Mouse (Mus musculus) embryonic stem cell, embryonic (primary cell): Measurements from ENCODE around the gene Rgsl1.
"Not testable (repeated sequence)": the region's sequence is repeated elsewhere in the genome, so short reads cannot be mapped to it uniquely, and the experiment has no call there.

Experiments used
- CTCF ChIA-PET, 4 experiments: fragments of 300-600 bp in 2 of 4; fragments of 350-600 bp in 2 of 4; sonication (Branson Sonifier 250); formaldehyde crosslinking; loops; one replicate each; lab custom pipeline; 2022; ENCODE audit warnings: inconsistent platforms in 2 of 4; lab: Charles Lee
- POLR2A ChIA-PET, 4 experiments: fragments of 300-600 bp in 2 of 4; fragments of 350-600 bp in 2 of 4; sonication (Branson Sonifier 250); formaldehyde crosslinking; loops; one replicate each; lab custom pipeline; 2022; ENCODE audit warnings: antibody characterized with exemption in 4 of 4, inconsistent platforms in 1 of 4; lab: Charles Lee

Gene Rgsl1

DNA sequence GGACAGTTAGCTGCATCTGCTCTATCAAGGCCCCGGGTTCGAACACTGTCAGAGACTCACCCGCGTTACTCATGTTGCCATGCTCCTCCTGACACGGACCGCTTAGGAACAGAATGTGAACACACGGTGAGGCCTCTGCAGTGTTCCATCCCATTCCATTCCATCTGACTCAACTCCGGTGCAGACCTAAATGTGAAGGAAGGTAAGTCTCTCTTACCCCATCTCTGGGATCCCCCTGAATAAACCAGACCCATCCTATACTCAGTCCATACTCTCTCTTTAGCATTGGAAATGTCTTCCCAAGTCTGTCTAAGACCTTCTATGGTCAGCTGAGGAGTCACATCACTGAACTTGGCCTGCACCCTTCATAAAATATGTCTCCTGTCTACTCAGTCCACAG, at the start of gene Rgsl1:
Gene Rgsl1, minus strand, starts transcription at position 101 of the 400 bp plus-strand sequence.
- ChIA-PET CTCF (no interaction called here), POLR2A (no interaction called here)

DNA sequence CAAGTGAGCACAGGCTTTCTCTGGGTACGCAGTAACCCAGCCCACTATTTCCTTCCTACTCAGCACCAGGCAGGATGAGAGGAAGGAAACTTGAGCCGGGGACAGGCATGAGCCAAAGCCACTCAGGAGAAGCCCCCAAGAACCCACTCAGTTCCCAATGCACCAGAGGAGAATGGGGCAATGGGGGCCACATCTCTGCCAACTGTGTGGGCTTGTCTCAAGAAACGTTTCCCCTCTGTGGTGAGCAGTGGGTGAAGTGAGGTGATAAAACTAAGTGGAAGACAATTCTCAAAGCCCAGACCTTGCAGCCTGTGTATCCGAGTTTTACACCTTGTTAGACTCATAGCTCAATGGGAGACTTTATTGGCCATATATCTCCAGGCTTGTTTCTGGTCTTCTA, 47.5 kb upstream of the Rgsl1 start, which contains the start of gene Teddm1a:
Gene Teddm1a, plus strand, starts transcription at position 301 of the 400 bp plus-strand sequence.
- ChIA-PET CTCF (interaction anchor here in 1 of 4 experiments (0.5 kb wide), 1 partner anchor 273 kb away, joined by 3 read pairs; no protein-coding TSS in a partner anchor), POLR2A (interaction anchor here in 1 of 4 experiments (0.9 kb wide), 1 partner anchor 10 kb away, joined by 3 read pairs; no protein-coding TSS in a partner anchor)

DNA sequence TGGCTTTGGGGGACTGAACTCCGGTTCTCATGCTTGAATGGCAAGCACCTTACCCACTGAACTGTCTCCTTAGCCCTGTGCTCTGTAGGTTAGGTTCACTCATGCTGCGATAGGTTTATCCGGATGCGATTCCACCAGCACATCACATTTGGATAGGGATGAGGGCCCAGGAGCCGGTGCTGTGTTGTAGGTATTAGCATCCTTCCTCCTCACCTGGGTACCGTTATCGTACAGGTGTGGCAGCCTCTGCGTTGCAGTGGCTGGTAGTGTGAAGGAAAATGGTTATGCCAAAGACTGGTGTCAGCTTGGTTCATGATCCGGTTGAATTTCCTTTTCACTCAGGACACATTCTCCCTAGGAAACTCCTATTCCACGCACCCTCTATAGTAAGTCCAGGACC, 46.2 kb upstream of the Rgsl1 start:
- CTCF ChIA-PET: no interaction called here

DNA sequence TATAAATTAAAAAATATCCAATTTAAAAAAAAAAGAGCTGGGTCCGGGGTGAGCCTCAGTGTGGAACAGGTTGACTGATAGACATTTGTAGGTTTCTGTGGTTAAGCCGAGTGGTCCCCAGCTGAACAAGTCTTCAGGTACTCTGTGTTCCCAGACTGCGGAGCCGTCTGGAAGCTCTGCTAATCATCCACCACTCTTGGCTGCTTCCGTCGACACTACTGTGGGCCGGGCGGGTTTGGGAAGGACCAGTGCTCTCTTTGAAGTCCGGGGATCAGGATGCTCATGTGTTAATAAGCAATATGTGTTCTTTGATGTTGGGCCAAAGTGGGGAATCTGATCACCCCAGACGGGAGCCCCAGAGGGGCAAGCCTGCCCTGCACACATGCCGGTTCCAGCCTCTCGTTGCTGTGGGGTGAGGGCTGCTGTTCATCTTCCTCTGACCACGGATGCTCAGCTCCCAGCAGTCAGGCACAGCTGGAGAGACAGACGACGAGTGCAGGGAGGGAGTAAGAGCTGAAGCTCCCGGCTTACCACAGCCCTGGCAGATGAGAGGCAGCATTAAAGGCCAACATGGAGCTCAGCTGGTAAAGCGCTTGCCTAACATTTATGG, 42.2 kb upstream of the Rgsl1 start:
- ChIA-PET POLR2A (interaction anchor here (0.6 to 5.5 kb wide), 6 partner anchors 10 to 191 kb away, joined by 3 to 22 read pairs (median 6); partner anchors contain the start of genes Glul (in 3 of the 4) and Teddm2 (in 3 of the 4)), CTCF (interaction anchor here in 2 of 4 experiments (0.9 to 1.4 kb wide), 2 partner anchors 137 to 233 kb away, joined by 3 read pairs; partner anchors contain the start of gene Rnasel (in 1 of the 2))

More for the DNA sequence above, 46.2 kb upstream of the Rgsl1 start:
- POLR2A ChIA-PET: no interaction called here

DNA sequence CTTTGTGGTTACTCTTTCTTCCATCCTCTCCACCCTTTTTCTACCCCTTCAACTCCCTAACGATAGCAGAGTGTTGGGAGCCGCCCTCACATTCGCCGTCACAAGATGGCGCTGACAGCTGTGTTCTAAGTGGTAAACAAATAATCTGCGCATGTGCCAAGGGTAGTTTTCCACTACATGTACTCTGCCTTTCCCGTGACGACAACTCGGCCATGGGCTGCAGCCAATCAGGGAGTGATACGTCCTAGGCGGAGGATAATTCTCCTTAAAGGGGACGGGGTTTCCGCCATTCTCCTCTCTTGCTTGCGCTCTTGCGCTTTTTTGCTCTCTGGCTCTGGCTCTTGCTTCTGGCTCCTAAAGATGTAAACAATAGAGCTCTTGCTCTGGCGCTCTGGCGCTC, 36.4 kb upstream of the Rgsl1 start:
- CTCF ChIA-PET, POLR2A ChIA-PET: not testable (repeated sequence)

DNA sequence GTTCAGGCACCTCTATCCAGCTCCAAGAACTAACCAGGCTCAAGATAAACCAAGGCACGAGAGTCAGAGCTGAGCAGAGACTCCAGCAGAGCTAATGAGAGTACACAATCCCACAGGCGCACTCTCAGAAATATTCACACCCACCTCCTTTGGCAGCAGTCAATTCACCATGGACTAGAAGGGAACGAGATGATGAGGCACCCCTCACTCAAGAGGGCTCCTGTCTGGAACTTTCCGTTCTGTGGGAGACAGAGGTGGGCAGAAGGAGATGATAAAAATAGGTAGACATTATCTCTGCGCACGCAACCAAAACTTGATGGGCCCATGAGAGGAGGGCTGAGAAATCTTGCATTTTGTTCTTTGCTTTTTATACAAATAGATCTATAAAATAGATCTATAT, 30.1 kb upstream of the Rgsl1 start, which contains the start of gene Teddm1b:
Gene Teddm1b, plus strand, starts transcription at position 301 of the 400 bp plus-strand sequence.
- ChIA-PET CTCF (no interaction called here), POLR2A (interaction anchor here in 1 of 4 experiments (0.6 kb wide), 1 partner anchor 207 kb away, joined by 5 read pairs; no protein-coding TSS in a partner anchor)

DNA sequence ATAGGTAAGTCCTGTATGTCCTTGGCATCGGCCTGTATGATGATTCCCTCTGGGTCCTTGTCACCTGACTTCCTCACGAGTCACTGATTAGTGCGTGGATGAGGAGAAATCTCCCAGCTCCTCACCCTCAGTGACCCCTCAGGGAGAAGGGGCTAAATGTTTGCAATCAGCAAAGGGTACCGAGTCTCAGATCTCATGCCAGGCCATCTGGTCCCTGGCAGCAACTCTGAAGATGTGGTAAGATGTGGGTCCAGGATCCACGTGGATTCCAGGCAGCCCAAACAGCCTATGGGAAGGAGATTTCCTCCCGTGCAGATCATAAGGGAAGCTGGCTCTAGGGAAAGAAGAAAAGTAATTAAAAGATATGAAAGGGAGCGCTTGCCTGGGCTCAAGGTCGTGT, 12.0 kb upstream of the Rgsl1 start:
- POLR2A ChIA-PET: no interaction called here
- CTCF ChIA-PET: no interaction called here

DNA sequence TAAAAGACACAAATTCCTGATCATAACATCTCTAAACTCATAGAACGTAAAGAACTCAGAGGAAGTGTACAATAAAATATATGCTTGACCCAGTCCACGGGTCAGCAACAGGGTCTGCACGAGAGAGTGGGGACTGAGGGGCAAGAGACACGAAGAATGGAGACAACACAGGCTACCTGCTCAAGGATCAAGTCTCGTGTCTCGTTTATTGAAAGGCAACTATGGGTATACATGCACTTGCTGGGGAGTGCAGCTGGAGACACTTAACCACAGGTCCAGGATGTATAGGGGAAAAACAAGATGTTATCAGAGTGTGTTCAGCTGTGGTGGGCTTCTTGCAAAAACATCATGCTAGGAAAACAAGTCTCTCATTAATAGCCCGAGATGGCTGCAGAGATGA, 8.8 kb upstream of the Rgsl1 start:
- CTCF ChIA-PET: interaction anchor here in 1 of 4 experiments (0.6 kb wide), 1 partner anchor 114 kb away, joined by 16 read pairs; no protein-coding TSS in a partner anchor
- POLR2A ChIA-PET: not testable (repeated sequence)

DNA sequence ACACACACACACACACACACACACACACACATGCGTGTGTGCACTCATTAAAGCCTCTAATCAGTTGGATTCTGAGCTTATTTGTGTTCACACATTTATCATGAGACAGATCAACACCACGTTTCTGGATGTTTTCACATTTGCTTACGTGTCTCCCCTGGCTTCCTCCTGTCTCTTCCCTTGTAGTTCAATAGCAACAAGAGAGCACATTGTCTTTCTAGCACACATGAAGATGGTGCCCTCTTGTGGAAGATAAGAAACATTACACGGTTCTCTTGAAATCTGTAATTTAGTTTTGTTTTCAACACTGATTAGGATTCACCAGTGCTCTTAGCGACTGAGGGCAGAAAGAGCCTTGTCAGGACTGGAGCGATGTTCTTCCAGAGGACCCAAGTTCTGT, 2.9 kb upstream of the Rgsl1 start:
- POLR2A ChIA-PET: interaction anchor here in 1 of 4 experiments (0.7 kb wide), 1 partner anchor 314 kb away, joined by 4 read pairs; no protein-coding TSS in a partner anchor
- CTCF ChIA-PET: interaction anchor here in 2 of 4 experiments (0.6 to 1.2 kb wide), 2 partner anchors 98 to 737 kb away, joined by 3 to 6 read pairs; partner anchors contain the start of gene Rnasel (in 1 of the 2)

DNA sequence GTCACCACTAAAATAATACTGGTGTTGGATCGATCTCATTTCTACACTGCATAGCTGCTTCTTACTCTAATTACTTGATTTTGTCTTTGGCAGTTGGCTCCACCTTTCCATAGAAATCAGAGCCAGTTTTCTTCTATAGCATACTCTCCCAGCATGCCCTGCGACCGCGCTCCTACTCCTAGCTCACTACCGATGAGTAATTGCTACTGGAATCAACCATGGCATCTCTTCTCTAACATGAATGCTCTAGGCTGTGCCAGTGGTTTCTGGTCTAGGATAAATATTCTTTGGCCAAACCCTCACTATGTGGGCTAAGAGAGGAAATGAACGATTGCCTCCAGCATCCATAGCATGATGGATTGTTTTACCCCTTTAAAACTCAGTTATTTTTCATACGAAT, 2.5 kb upstream of the Rgsl1 start:
- ChIA-PET CTCF (interaction anchor here in 2 of 4 experiments (0.6 to 0.7 kb wide), 4 partner anchors 12 to 737 kb away, joined by 3 to 4 read pairs (median 4); partner anchors contain the start of gene Rnasel (in 1 of the 2)), POLR2A (interaction anchor here in 3 of 4 experiments (0.6 to 0.7 kb wide), 3 partner anchors 91 to 450 kb away, joined by 3 to 4 read pairs (median 3); partner anchors contain the start of gene Dhx9 (in 1 of the 3))

DNA sequence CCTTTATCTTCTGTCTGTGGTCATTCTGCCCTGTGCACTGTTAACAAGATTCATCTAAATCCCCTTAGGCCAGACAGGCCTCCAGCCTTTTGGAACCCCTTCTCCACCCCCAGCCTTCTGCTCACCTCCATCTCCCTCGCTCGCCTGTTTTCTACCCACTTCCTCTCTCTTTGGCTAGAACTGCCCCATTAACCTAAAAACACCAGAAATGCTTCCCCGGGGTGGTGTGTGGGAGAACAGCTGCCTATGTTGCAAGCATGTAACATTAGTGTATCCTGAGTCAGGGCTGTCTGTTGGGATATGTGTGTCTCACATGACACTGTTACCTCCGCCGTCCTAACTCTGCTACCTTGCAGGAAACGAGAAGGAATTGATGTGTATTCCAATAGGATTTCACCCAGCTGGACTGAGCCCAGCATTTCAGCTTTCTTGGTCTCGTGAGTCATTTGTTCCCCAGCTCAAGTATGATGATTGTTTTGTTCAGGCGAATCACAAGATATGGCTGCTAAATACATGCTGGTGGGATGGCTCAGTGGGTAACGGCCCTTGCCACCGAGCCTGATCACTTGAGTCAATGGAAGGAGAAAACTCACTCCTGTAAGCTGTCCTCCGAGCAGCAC, 1.7 kb downstream of the Rgsl1 start:
- POLR2A ChIA-PET: no interaction called here
- CTCF ChIA-PET: no interaction called here

DNA sequence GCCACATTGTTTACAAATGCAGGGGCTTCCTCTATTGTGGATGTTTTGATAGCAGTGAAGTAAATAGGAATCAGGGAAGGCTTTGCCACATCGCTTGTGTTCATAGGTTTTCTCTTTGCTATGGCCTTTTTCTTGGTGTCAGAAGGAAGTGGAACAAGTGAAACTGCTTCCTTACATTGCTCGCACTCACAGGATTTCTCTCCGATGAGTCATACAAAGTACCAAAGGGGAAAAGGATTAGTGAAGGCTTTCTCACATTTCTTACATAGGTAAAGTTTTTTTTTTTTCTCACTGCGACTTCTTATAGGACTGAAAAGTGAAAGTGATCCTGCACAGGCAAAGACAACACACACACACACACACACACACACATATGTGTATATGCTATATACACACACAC, 7.9 kb downstream of the Rgsl1 start:
- CTCF ChIA-PET: no interaction called here
- POLR2A ChIA-PET: no interaction called here

DNA sequence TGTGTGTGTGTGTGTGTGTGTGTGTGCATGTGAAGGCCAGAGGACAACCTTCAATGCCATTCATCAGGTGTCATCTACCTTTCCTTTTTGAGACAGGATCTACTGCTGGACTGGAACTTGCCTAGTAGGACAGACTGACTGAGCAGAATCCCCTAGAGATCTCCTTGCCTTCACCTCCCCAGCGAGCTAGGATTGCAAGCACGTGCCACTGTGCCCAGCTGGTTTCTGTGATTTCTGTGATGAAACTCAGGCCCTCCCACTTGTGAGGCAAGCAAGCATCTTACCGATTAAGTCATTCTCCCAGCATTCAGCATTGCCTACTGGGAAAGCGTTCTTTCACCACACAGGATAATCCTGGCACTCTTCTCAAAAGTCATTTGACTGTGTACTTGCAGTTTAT, 13.2 kb downstream of the Rgsl1 start:
- CTCF ChIA-PET: interaction anchor here in 1 of 4 experiments (0.7 kb wide), 1 partner anchor 382 kb away, joined by 7 read pairs; no protein-coding TSS in a partner anchor
- POLR2A ChIA-PET: interaction anchor here in 1 of 4 experiments (0.7 kb wide), 1 partner anchor 12 kb away, joined by 3 read pairs; no protein-coding TSS in a partner anchor

DNA sequence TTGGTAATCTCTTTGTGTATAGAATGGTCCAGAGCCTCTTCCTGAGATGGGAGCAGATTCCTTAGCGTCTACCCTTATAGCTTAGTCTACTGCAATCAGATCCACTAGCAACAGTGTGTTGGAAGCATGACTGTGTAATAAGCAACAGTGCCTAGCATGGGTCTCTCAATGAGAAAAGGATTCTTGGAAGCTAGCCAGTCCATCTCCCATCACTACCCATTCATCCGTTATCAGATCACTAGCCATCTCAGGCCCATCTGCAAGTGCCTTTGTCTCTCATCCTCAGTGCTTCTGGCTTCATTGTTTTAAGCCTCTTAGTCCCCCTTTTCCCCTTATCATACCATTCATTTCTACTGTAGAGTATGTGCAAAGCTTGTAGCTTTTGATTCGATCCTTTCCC, 23.7 kb downstream of the Rgsl1 start:
- CTCF ChIA-PET: no interaction called here
- POLR2A ChIA-PET: no interaction called here

DNA sequence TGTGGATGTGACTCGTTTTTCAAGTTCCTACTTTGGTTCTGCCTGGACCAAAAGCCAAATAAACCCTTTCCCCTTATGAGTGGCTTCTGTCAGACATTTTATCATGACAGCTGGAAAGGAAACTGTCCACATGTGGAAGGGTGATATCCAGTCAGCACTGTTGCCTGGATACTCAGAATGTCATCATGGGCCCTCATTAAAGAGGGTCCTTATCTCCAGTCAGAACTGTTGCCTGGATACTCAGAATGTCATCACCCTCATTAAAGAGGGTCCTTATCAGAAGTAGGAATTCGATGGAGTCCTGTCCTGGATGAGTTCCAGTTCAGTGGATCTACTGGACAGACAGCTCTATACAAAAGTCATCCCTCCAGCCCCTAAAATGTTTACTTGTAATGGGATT, 29.7 kb downstream of the Rgsl1 start:
- ChIA-PET POLR2A (no interaction called here), CTCF (no interaction called here)

DNA sequence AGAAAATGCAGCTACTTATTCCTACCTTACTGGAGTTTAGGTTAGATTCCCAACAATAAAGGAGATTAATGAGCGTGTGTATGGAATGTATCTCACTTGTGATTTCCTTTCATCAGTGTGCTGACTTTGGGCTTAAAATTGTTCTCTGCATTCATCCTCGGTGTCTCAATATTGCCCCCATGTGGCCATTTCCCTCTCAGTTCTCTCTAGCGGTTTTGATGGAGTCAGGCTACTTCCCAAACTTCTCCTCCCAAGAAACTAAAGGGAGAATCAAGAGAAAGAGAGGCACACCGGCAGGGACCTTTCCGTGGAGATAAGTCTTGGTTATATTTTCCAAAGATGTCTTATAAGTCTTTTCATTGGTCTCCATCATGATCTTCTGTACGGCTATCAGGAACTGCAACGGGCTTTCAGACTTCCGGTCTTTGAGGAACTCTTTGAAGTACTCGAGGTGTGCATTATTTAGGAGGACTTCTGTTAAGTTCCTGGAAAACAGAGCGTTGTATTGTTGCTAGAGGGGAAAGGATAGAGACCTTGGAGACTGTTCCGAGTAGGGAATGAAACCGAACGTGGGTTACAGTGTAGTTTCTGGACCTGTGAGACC, 36.5 kb downstream of the Rgsl1 start:
- CTCF ChIA-PET: interaction anchor here in 3 of 4 experiments (0.6 to 2.1 kb wide), 8 partner anchors 11 to 264 kb away, joined by 3 to 9 read pairs (median 6); partner anchors contain the start of gene Rnasel (in 3 of the 3)
- POLR2A ChIA-PET: no interaction called here

DNA sequence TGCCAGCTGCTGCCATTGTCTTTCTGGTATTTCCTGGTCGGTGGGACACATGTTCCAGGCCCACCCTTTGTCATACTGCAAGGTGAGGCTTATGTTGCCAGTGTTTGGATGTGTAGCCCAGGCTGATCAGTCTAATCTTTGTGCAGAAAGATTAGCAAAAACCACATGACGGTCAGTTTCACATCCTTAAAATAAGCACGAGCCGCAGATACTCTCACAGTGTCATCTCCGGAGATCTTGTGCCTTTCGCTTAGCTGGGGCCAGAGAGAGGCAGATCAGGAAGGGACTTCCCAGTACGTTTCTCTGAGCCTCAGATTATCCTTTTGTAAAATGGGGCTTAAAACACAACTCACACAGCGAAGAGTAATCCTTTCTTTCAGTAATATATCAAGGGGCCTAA, 40.4 kb downstream of the Rgsl1 start:
- ChIA-PET POLR2A (interaction anchor here in 1 of 4 experiments (0.5 to 0.6 kb wide), 2 partner anchors 214 to 239 kb away, joined by 3 to 4 read pairs; no protein-coding TSS in a partner anchor), CTCF (interaction anchor here in 1 of 4 experiments (0.6 kb wide), 1 partner anchor 233 kb away, joined by 3 read pairs; no protein-coding TSS in a partner anchor)

DNA sequence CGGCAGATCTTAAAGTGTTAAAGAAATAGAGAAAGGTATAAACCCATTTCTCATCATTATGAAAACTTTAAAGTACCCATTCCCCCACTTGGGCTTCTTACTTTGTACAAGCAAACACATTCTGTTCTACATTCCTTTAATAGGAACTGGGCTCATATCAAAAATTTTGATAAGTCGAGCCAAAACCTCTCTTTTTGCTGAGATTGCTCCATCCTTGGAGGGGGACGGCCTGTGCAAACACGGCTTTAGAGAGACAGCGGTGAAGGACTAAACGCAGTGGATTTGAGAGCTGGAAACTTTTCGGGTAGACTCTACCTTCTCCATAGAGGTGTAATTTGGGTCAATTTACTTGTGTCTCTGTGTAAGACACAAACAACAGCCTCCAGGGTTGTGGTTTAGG, 41.3 kb downstream of the Rgsl1 start:
- ChIA-PET POLR2A (no interaction called here), CTCF (no interaction called here)

DNA sequence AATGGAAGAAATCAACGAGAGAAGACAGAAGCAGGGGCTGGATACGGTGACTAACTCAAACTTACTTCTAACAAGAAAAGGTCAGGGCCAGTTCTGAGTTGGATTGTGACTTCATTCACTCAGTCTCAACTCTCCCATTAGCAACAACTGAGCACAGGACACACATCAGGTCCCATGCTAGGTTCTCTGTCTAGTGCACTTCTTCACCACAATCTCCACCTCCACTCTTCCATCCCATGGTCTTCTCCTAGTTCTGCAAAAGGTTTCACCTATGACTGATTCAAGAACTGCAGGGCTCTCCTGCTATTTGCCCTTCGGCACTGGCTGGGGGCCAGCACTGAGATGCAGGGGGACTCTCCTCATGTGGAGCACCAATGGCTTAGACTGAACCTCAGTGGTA, 49.7 kb downstream of the Rgsl1 start:
- CTCF ChIA-PET: no interaction called here
- POLR2A ChIA-PET: interaction anchor here in 1 of 4 experiments (0.6 kb wide), 1 partner anchor 1141 kb away, joined by 4 read pairs; no protein-coding TSS in a partner anchor
